Mouse (Mus musculus): ENCODE measurements around the gene Mrpl23.

- TF ChIP-seq CTCF (IDR thresholded peaks at IDR 0.05; ENCODE audit: extremely low read depth, insufficient read depth, insufficient read length, insufficient replicate concordance): no peak
- no peak for TF ChIP-seq POLR2A (IDR thresholded peaks at IDR 0.05; ENCODE audit: low read depth, low read length)
These were observed 6.9 kb upstream of the Mrpl23 start for GRCm38 (mm10) chr7:142525342-142526178.

All from spleen, adult 2 months (tissue).